Mouse (Mus musculus): ENCODE data around the gene Gm43064.

DNA sequence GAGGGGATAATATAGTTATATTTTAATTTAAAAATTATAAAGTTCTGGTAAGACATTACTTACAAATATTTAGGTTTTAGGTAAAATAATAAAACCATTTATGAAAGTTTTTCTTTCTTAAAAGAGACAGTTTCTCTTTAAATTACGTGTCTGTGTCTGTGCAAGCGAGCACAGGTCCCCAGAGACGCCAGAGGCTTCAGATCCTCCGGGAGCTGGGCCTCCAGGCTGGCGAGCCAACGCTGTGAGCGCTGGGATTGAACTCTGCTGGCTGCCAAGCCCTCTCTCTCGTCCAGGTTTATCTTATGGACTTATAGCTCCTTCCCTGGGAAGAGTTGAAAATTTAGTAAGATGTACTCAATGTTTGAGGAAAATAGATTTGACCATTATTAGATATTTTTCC lies 44.4 kb downstream of the Gm43064 start:
- TF ChIP-seq CTCF (IDR thresholded peaks at IDR 0.05; ENCODE audit: borderline replicate concordance, insufficient read depth, low read length): no peak
- no peak for TF ChIP-seq POLR2A (IDR thresholded peaks at IDR 0.05; ENCODE audit: low read depth, low read length)
